Mouse (Mus musculus) activated CD4-positive, CD25-positive, alpha-beta regulatory T cell (primary cell): ENCODE measurements around the gene Jph3. TPM values are rescaled to one million over a fixed set of nuclear protein-coding genes. Genes with fewer than 3 reads are reported as not detected.

Experiments used
- polyA plus RNA-seq, 2 experiments: library from polyadenylated mRNA; unstranded; fragments of 100-300 nt; shearing (Covaris generic); gene quantifications; one replicate each; pipeline ENCODE4 v1.2.1; 2017

Gene Jph3
- under 1 TPM; 0.10 to 0.12 TPM for polyA plus RNA-seq

GRCm38 (mm10) chr8:121729323-121729722 is at the start of gene Jph3:
Gene Jph3, plus strand, starts transcription at chr8:121729623.

GRCm38 (mm10) chr8:121829048-121829776 is 99.8 kb downstream of the Jph3 start, which contains the start of gene Klhdc4:
Gene Klhdc4, minus strand, starts transcription at chr8:121829569.

Other genes with a start within 250 kb of the Jph3 start
- gene 1700018B08Rik, start 185.3 kb upstream of the Jph3 start, polyA plus RNA-seq: not detected
- gene Fbxo31, start 150.8 kb upstream of the Jph3 start, polyA plus RNA-seq: 10 to 100 TPM; 24.4 to 47.1 TPM
- gene Map1lc3b, start 139.3 kb upstream of the Jph3 start, polyA plus RNA-seq: 100 to 1,000 TPM; 298 to 358 TPM
- gene Zcchc14, start 76.7 kb upstream of the Jph3 start, polyA plus RNA-seq: under 1 TPM in 1 of 2 experiments, not detected in 1; 0.26 TPM
- 10 to 100 TPM; 30.1 to 35.6 TPM for gene Klhdc4, start 99.9 kb downstream of the Jph3 start, polyA plus RNA-seq
- gene Slc7a5, start 178.1 kb downstream of the Jph3 start, polyA plus RNA-seq: 10 to 100 TPM; 24.8 to 30.4 TPM
- under 1 TPM in 1 of 2 experiments, not detected in 1; 0.63 TPM for gene Car5a, start 215.3 kb downstream of the Jph3 start, polyA plus RNA-seq
- 10 to 100 TPM; 23.6 to 40.6 TPM for gene Banp, start 220.1 kb downstream of the Jph3 start, polyA plus RNA-seq